Mouse (Mus musculus) stomach, embryonic 14.5 days (tissue): ENCODE measurements at regions not wholly inside any gene's neighbourhood (a gene's known extent, or its start where the extent isn't known, plus 50 kb on each side); places are given as distances from the start of the nearest gene placed in this dataset.

ENCODE experiments used
- ATAC-seq: fragments of 200-750 bp; cut with Nextera tagmentation; 2 replicates; pipeline ENCODE4 v1.8.0; 2017; ENCODE audit warnings: low read depth, moderate TSS enrichment; ENCODE audit not compliant: insufficient number of reproducible peaks, insufficient read depth, low FRiP score
- H3K27ac ChIP-seq: fragments of 300-500 bp; sonication (generic); 2 replicates; pipeline ENCODE4 v1.5.1; 2014; ENCODE audit warnings: mild to moderate bottlenecking, low read length, moderate library complexity, mixed read lengths
- H3K27me3 ChIP-seq: fragments of 300-500 bp; sonication (generic); 2 replicates; pipeline ENCODE4 v1.6.1; 2014; ENCODE audit warnings: low read length, control low read depth, mixed read lengths; ENCODE audit not compliant: control insufficient read depth, insufficient read depth
- H3K36me3 ChIP-seq: fragments of 300-500 bp; sonication (generic); 2 replicates; pipeline ENCODE4 v1.6.1; 2014; ENCODE audit warnings: mild to moderate bottlenecking, control low read depth, low read length, moderate library complexity, mixed read lengths; ENCODE audit not compliant: control insufficient read depth, insufficient read depth
- H3K4me1 ChIP-seq: fragments of 300-500 bp; sonication (generic); 2 replicates; pipeline ENCODE4 v1.6.1; 2014; ENCODE audit warnings: low read length, control low read depth, mixed read lengths; ENCODE audit not compliant: control insufficient read depth, insufficient read depth
- H3K4me2 ChIP-seq: fragments of 300-500 bp; sonication (generic); replicated peaks from 2 replicates; pipeline ENCODE4 v1.6.1; 2014; ENCODE audit warnings: low read depth, low read length, control low read depth
- H3K4me3 ChIP-seq: fragments of 300-500 bp; sonication (generic); 2 replicates; pipeline ENCODE4 v1.5.1; 2014; ENCODE audit warnings: low read depth, low read length, control low read depth
- H3K9ac ChIP-seq: fragments of 300-500 bp; sonication (generic); replicated peaks from 2 replicates; pipeline ENCODE4 v1.6.1; 2014; ENCODE audit warnings: low read depth, mild to moderate bottlenecking, control low read depth, low read length, moderate library complexity, mixed read lengths
- H3K9me3 ChIP-seq: fragments of 300-500 bp; sonication (generic); 2 replicates; pipeline ENCODE4 v1.6.1; 2016; ENCODE audit warnings: low read depth, low read length, control low read depth; ENCODE audit not compliant: control insufficient read depth
- WGBS: fragments of 180-500 bp; shearing (Covaris S2); extraction: QIAGEN DNeasy Blood & Tissue Kit; methylation state at CpG from one replicate; pipeline ENCODE4 v1.1.7; 2014; 5-methylcytosine and 5-hydroxymethylcytosine counted together

- WGBS, result 47% methylated on average over 9 of the region's 9 CpGs
- ATAC-seq, result peak; percentile 63
- Histone ChIP-seq H3K4me1 (no peaks in the 10 kb centered on the region), H3K27me3 (no peaks in the 10 kb centered on the region), H3K36me3 (no peaks in the 10 kb centered on the region), H3K4me3 (no peak overlapping the region), H3K4me2 (no peak overlapping the region), H3K27ac (no peak overlapping the region; the same call in 1 of the 2 replicates), H3K9ac (no peak overlapping the region), H3K9me3 (no peaks in the 10 kb centered on the region)
Measured at GRCm38 (mm10) chr11:64187488-64188444, 108.5 kb upstream of the Cox10 start.

DNA sequence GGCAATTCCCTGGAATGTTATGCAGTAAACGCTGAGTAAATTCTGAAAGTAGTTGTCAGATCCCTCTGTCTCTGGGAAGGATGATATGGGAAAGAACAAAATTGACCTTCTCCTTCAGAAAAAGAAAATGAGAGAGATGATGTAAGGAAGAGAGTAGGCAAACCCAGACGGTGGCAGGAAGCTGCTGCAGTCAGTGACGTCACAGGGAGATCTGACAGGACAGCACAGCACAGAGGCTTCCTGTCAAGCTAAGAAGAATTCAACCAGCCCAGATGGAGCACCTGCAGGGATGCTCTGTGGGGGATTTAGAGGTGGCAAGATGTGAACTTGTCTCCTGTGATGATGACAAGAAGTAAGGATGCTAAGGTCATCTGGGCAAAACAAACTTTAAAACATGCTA, 107.7 kb upstream of the Cox10 start:
- Histone ChIP-seq H3K27me3 (no peaks in the 10 kb centered on the region), H3K4me2 (no peak overlapping the region), H3K9ac (no peak overlapping the region), H3K9me3 (no peaks in the 10 kb centered on the region), H3K4me1 (no peaks in the 10 kb centered on the region), H3K4me3 (no peak overlapping the region), H3K36me3 (no peaks in the 10 kb centered on the region), H3K27ac (no peak overlapping the region)
- WGBS, result 44% methylated on average over 3 of the region's 3 CpGs
- ATAC-seq, result no peak

GRCm38 (mm10) chr11:64186590-64186989, 107.3 kb upstream of the Cox10 start:
- 57% methylated on average over 2 of the region's 2 CpGs for WGBS
- no peak overlapping the region for H3K27ac ChIP-seq
- no peak overlapping the region for H3K4me3 ChIP-seq
- ATAC-seq, result no peak
- no peaks in the 10 kb centered on the region for H3K36me3 ChIP-seq
- H3K9ac ChIP-seq, result no peak overlapping the region
- H3K27me3 ChIP-seq, result no peaks in the 10 kb centered on the region
- no peaks in the 10 kb centered on the region for H3K9me3 ChIP-seq
- no peak overlapping the region for H3K4me2 ChIP-seq
- H3K4me1 ChIP-seq, result no peaks in the 10 kb centered on the region

GRCm38 (mm10) chr11:64180036-64180435, 100.8 kb upstream of the Cox10 start:
- no peaks in the 10 kb centered on the region for H3K27me3 ChIP-seq
- H3K4me2 ChIP-seq, result no peak overlapping the region
- no peaks in the 10 kb centered on the region for H3K4me1 ChIP-seq
- H3K36me3 ChIP-seq, result no peaks in the 10 kb centered on the region
- no peak for ATAC-seq
- 10% methylated on average over 2 of the region's 2 CpGs for WGBS
- no peak overlapping the region for H3K4me3 ChIP-seq
- no peaks in the 10 kb centered on the region for H3K9me3 ChIP-seq
- no peak overlapping the region for H3K27ac ChIP-seq
- no peak overlapping the region for H3K9ac ChIP-seq

GRCm38 (mm10) chr11:64173421-64174062, 94.3 kb upstream of the Cox10 start:
- Histone ChIP-seq H3K36me3 (no peaks in the 10 kb centered on the region), H3K9ac (no peak overlapping the region), H3K4me3 (no peak overlapping the region), H3K4me1 (0 out of 2 replicates have a peak, but pooled peaks cover 4% of the 10 kb centered on the region), H3K27ac (no peak overlapping the region), H3K4me2 (no peak overlapping the region), H3K27me3 (no peaks in the 10 kb centered on the region), H3K9me3 (no peaks in the 10 kb centered on the region)
- ATAC-seq, result no peak
- 66% methylated on average over 4 of the region's 4 CpGs for WGBS

GRCm38 (mm10) chr11:64172926-64173325, 93.7 kb upstream of the Cox10 start:
- Histone ChIP-seq H3K9ac (no peak overlapping the region), H3K27me3 (no peaks in the 10 kb centered on the region), H3K27ac (no peak overlapping the region), H3K9me3 (no peaks in the 10 kb centered on the region), H3K4me1 (0 out of 2 replicates have a peak, but pooled peaks cover 7% of the 10 kb centered on the region), H3K4me3 (no peak overlapping the region), H3K36me3 (no peaks in the 10 kb centered on the region), H3K4me2 (no peak overlapping the region)
- WGBS, result 79% methylated on average over 5 of the region's 5 CpGs
- ATAC-seq, result no peak

- H3K9ac ChIP-seq, result no peak overlapping the region
- no peak overlapping the region for H3K27ac ChIP-seq
- H3K9me3 ChIP-seq, result no peaks in the 10 kb centered on the region
- no peaks in the 10 kb centered on the region for H3K36me3 ChIP-seq
- no peak overlapping the region for H3K4me3 ChIP-seq
- no peaks in the 10 kb centered on the region for H3K27me3 ChIP-seq
- 37% methylated on average over 8 of the region's 8 CpGs for WGBS
- ATAC-seq, result no peak
- no peak overlapping the region for H3K4me2 ChIP-seq
- H3K4me1 ChIP-seq, result 0 out of 2 replicates have a peak, but pooled peaks cover 9% of the 10 kb centered on the region
Measured at GRCm38 (mm10) chr11:64168626-64169025, 89.4 kb upstream of the Cox10 start.

- ATAC-seq, result no peak
- Histone ChIP-seq H3K9me3 (no peaks in the 10 kb centered on the region), H3K4me3 (no peak overlapping the region), H3K27ac (no peak overlapping the region), H3K4me2 (no peak overlapping the region), H3K27me3 (no peaks in the 10 kb centered on the region), H3K36me3 (no peaks in the 10 kb centered on the region), H3K9ac (no peak overlapping the region), H3K4me1 (0 out of 2 replicates have a peak, but pooled peaks cover 9% of the 10 kb centered on the region)
- 50% methylated on average over 6 of the region's 6 CpGs for WGBS
Measured at GRCm38 (mm10) chr11:64164796-64165195, 85.5 kb upstream of the Cox10 start.
